Mouse (Mus musculus) erythroblast, adult 5-6 weeks (primary cell): ENCODE measurements around the gene Rogdi. TPM values are rescaled to one million over a fixed set of nuclear protein-coding genes. Genes with fewer than 3 reads are reported as not detected.

Experiments
- ATAC-seq: replicated peaks from 2 replicates; pipeline ENCODE4 v1.8.0; 2016; ENCODE audit warnings: moderate number of reproducible peaks, mild to moderate bottlenecking, moderate TSS enrichment, inconsistent platforms; ENCODE audit not compliant: poor library complexity, low FRiP score, severe bottlenecking
- total RNA-seq, 2 experiments: library from RNA; stranded (forward) in 1 of 2; stranded (reverse) in 1 of 2; fragments of 150-400 nt in 1 of 2; fragments of 200-764, 138-1000 nt in 1 of 2; gene quantifications; 2 replicates each; pipeline versions ENCODE4 v1.2.3 to v1.2.4; 2015 to 2017; ENCODE audit warnings: low replicate concordance in 2 of 2

Gene Rogdi
- 35.3 and 39.2 TPM in 2 replicates for total RNA-seq (2015; ENCODE audit: low replicate concordance)
- 6.8 and 9.5 TPM in 2 replicates for total RNA-seq (2017; ENCODE audit: low replicate concordance)

GRCm38 (mm10) chr16:5013054-5013838 lies at the start of gene Rogdi:
TSS of gene Rogdi (minus strand) at chr16:5013553.
- peak; percentile 98 for ATAC-seq

GRCm38 (mm10) chr16:5058114-5058513 lies 44.8 kb upstream of the Rogdi start:
- peak; percentile 73 for ATAC-seq

- peak; percentile 61 for ATAC-seq
Measured at GRCm38 (mm10) chr16:5050251-5051110, 37.1 kb upstream of the Rogdi start.

DNA sequence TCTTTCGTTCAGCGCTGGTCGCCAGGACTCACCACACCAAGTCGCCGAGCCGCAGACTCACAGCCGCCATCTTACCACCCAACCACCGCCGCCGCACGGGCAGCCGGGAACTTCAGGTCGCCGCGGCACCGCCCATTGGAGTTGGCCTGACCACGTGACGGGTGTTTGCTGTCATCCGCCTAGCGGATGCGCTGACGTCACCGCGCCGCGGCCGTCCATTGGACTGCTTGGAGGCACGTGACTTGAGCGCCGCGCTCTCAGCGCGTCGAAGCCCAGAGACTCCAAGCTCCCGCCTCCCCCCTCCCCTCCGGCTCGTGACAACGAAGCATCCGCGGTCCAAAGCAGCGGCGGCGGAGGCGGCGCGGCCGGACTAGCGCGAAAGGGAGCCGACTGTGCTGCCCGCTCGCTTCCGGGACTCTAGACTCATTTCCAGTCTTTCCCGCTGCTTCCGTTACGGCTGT lies 36.5 kb upstream of the Rogdi start, which contains the start of the genes Glyr1 and Ubn1:
Glyr1 (minus strand) TSS at position 90 of the 461 bp plus-strand sequence.
Ubn1 (plus strand) TSS at position 284 of the 461 bp plus-strand sequence.
- peak; percentile 94 for ATAC-seq

- peak; percentile 61 for ATAC-seq
Measured at GRCm38 (mm10) chr16:5049182-5049773, 35.9 kb upstream of the Rogdi start.

DNA sequence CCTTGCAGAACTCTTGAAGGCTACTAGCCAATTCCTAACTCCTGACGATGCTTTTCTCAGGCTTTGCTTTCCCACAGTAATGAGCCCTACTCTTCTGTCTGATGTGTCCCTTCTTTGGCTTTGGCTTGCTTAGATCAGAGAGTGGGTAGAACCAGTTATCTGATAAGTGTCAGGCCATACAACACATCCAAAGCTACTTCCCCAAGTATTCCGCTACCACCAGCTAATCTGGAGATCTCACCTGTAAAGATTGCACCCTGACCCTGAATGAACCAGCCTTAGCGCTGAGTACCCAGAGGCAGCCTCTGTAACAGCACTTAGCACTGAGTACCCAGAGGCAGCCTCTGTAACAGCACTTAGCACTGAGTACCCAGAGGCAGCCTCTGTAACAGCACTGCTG lies 32.0 kb upstream of the Rogdi start:
- ATAC-seq: no peak

DNA sequence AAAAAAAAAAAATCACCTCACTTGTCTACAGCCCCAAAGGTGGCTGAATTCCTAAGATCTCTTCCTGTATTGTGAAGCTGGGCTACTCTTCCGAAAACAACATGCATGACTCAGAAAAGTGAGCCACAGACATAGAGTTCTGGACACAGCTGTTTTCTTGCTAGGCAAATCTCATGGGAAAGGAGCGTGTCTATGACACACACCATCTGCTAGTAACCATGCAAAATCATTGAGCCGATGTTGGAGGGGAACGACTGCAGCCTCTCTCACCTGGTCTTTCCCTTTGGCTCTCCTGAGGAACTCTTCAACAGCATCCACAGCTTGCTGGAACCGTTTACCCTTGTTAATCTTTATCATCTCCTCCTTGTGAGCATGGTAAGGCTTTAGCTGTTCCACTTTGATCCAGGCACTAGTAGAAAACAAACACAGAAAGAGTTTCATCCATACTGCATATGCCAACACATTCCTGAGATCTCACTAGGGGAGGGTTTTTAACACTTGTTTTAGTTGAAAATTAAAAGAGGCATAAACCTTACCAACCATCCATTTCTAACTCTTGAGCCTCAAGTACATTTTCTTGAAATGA lies 23.4 kb upstream of the Rogdi start:
- no peak for ATAC-seq

GRCm38 (mm10) chr16:5035591-5035990 lies 22.2 kb upstream of the Rogdi start:
- ATAC-seq: no peak

DNA sequence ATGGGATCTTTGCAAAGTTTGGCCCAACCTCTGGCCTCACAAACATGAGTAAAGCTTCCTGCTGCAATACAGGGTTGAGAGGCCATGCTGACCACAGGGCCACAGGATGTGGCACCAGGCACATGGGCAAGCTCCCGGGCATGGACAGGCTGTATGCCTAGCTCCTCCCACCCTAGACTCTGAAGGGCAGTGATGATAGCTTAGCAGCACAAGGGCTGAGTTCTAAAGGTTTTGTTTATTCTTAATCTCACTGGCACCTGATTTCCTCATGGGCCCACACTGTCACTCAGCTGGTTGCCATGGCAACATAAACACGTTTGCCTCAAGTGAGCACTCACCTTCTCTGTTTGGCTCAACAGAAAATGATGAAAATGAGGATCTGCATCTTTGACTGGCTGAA lies 16.5 kb upstream of the Rogdi start:
- ATAC-seq: peak; percentile 48; the same call in 1 of the 2 replicates

DNA sequence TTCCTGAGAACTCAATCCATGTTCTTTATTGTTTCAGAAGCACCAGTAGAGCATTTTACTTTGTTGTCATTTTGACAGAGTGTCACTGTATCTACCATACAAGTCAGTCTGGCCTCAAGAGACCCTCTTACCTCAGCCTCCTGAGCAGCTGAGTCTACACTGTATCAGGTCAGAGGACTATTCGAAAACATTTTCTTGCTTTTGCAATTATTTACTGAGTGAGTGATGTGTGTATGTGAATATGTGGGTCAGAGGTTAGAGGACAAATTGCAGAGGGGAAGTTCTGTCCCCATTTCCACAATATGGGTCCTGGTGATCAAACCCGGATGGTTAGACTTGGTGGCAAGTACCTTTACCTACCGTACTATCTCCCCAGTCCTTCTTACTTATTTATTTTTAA lies 10.7 kb upstream of the Rogdi start:
- no peak for ATAC-seq

- ATAC-seq: no peak
Measured at GRCm38 (mm10) chr16:5014578-5014977, 1.2 kb upstream of the Rogdi start.

DNA sequence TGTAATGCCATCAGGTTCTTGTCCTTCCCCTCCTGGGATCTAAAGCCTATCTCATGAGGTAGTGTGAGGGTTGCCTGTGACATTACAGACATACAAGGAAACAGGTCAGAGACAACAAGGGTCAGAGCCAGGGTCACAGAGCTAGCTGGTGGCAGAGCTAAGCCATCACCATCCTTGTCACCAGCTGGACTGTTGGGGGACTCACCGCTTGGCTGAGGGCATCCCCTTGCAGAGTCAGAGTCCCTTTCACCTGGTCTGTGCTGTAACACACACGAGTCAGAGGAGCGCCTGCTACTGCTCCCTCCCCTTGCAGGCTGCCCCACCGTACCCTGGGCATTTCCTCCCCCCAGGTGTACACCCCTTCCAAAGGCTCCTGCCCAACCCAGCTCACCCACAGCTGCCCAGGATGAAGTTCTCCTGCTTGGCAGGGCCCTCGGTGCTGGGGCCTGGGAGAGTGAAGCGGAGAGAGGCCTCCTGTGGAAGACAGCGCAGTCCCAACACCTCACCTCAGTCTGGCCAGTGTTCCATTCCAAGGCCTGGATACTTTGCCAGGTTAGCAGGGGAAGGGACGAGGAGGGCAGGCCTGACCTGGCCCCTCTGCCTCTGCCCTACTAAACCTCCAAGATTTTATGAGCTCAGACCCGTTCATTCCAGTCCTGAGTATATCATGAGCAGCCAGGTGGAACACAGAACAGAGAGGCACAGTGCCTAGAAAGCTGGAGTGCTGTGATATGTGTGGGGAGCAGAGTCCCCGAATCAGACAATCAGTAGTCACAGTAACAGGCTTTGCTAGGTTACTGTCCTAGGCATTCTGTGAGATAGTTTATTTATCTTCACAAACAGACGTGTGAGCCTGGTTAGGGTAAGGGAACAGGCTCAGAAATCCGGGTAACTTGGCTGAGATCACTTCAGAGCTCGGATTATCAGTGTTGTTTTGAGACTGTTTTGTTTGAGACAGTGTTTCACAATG lies 1.0 kb downstream of the Rogdi start:
- peak; percentile 24; the same call in 1 of the 2 replicates for ATAC-seq

- no peak for ATAC-seq
Measured at GRCm38 (mm10) chr16:5011285-5011684, 2.1 kb downstream of the Rogdi start.

DNA sequence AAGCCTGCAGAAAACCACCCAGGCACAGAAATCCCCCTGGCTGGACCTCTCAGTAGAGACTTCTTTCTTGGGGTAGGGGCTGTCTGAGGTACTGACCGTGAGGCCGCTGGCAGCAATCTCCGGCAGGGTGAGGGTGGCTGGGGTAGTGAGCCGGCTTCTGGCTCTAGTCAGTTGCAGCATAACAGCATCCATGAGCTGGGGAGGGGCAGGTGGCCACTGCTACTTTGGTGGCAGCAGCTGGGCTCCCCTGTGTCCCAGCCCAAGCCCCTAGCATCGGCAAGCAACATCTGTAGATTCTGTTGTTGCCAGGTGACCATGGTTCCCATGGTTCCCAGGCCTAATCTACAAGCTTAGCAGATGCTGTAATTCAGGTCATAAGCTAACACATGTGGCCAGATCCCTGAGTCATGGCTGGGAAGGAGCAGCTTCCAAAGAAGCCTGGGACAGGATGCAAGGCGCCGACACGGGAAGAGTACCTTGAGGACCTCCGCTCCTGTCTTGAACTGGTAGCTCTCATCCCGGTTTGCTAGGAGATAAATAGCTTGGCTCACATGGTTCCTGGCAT lies 2.9 kb downstream of the Rogdi start:
- no peak for ATAC-seq

DNA sequence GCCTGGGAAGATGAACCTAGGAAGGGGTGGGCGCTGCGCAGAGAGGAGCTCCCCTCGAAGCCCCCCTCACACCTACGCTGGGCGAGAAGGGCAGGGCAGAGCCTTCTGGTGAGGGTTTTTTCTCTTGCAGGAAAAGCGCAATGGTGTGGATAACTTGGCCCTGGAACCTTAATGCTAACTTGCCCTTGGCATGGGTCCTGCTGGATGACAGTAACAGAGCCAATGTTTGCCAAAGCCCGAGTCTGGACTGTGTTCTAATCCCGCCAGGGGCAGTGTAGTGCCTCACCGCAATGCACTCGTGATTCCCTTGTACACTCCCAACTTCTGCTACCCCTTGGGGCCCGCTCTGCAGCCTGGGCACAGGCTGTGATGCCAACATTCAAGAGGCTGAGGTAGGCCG lies 5.3 kb downstream of the Rogdi start:
- ATAC-seq: no peak

DNA sequence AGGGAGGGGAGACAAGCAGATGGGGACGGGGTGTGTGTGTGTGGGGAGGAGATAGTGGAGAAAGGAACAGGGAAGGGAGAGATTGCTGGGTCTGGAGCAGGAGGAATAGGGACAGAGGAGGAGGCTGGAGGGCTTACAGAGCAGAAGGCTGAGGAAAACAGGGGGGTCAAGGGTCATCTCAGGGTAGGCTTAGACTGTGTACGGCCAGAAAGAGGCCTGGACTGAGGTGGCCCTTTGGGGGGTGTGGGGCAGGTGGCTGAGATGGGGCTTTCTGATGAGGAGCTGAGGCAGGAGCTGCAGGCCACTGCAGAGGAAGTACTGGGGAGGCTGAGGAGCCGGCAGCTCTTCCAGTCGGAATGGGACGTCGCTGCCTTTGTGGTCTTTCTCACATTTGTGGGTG lies 5.9 kb downstream of the Rogdi start:
- ATAC-seq: no peak

- no peak for ATAC-seq
Measured at GRCm38 (mm10) chr16:5007067-5007466, 6.3 kb downstream of the Rogdi start, which contains the start of gene Smim22. TSS of gene Smim22 (plus strand) at chr16:5007288.

DNA sequence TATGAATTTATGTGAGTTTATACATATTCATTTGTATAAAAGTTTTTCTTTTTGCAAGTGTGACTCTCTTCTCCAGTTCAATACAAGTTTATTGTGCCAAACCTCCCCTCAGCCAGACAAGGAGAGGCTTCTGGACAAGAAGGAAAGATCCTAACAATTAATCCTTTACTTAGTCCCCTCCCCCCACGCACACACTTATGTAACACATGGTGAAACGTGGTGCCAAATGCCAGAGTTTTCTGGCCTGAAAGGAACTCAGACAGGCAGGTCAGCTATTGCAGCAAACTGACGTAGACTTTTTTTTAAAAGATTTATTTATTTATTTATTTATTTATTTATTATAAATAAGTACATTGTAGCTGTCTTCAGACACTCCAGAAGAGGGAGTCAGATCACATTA lies 12.7 kb downstream of the Rogdi start:
- ATAC-seq: no peak
